Mouse (Mus musculus) macrophage (primary cell): ENCODE measurements around the gene Spats2. TPM values are rescaled to one million over a fixed set of nuclear protein-coding genes. Genes with fewer than 3 reads are reported as not detected.
"Not testable (repeated sequence)": the region's sequence is repeated elsewhere in the genome, so short reads cannot be mapped to it uniquely, and the experiment has no call there.

Experiments
- H3K27ac ChIP-seq: fragments of 350-480 bp; formaldehyde crosslinking; 2 replicates; pipeline ENCODE4 v1.9.0; 2021
- H3K36me3 ChIP-seq: fragments of 350-480 bp; formaldehyde crosslinking; 2 replicates; pipeline ENCODE4 v1.9.0; 2021; ENCODE audit errors: inconsistent target
- H3K4me3 ChIP-seq: fragments of 350-480 bp; formaldehyde crosslinking; 2 replicates; pipeline ENCODE4 v1.9.0; 2021; ENCODE audit errors: inconsistent target
- H3K79me2 ChIP-seq: fragments of 350-480 bp; formaldehyde crosslinking; 2 replicates; pipeline ENCODE4 v1.9.0; 2021; ENCODE audit errors: inconsistent target
- WGBS: methylation state at CpG from one replicate; pipeline ENCODE4 v1.1.7; 2026; ENCODE audit warnings: inconsistent platforms; ENCODE audit not compliant: missing documents; 5-methylcytosine and 5-hydroxymethylcytosine counted together
- polyA plus RNA-seq: library from polyadenylated mRNA; stranded (reverse); fragments of 250-400 nt; gene quantifications from 3 replicates; pipeline ENCODE4 v1.2.4, GENCODE M21; 2018; ENCODE audit warnings: inconsistent platforms

Gene Spats2
- polyA plus RNA-seq, 1 experiment from 2014 or later = 3.2 TPM

DNA sequence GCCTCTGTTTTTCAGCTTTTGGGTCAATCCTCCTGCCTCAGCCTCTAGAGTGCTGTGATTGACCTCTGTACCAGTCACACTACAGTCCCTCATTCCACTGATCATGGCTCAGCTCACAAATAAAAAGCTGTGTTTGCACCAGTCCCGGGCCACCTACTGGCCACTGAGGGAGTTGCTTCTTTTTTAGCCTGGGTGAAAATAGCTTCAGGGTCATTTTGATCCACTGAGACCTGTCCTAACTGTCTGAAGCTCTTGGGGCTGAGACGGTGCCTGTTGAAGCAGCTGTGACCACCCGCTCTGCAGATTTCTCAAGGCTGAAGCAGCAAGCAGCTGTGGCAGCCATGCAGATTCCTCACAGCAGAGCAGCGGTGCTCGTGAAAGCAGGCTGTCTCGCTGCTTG, 14.0 kb downstream of the Spats2 start:
- H3K36me3 ChIP-seq = no peaks in the 10 kb centered on the region
- no peak overlapping the region for H3K27ac ChIP-seq
- no peak overlapping the region for H3K4me3 ChIP-seq
- WGBS = 68% methylated on average over 6 of the region's 6 CpGs
- no peaks in the 10 kb centered on the region for H3K79me2 ChIP-seq

GRCm38 (mm10) chr15:99150516-99150915, 24.8 kb downstream of the Spats2 start:
- Histone ChIP-seq H3K36me3 (no peaks in the 10 kb centered on the region), H3K79me2 (no peaks in the 10 kb centered on the region), H3K4me3 (no peak overlapping the region), H3K27ac (no peak overlapping the region)
- WGBS = 100% methylated on average over 5 of the region's 7 CpGs

GRCm38 (mm10) chr15:99151324-99151723, 25.6 kb downstream of the Spats2 start:
- Histone ChIP-seq H3K4me3 (no peak overlapping the region), H3K79me2 (no peaks in the 10 kb centered on the region), H3K36me3 (no peaks in the 10 kb centered on the region), H3K27ac (no peak overlapping the region)
- 91% methylated on average over 8 of the region's 8 CpGs for WGBS

- no peak overlapping the region for H3K27ac ChIP-seq
- H3K79me2 ChIP-seq = no peaks in the 10 kb centered on the region
- no peaks in the 10 kb centered on the region for H3K36me3 ChIP-seq
- 81% methylated on average over 8 of the region's 8 CpGs for WGBS
- H3K4me3 ChIP-seq = no peak overlapping the region
Measured at GRCm38 (mm10) chr15:99153466-99153865, 27.8 kb downstream of the Spats2 start.

DNA sequence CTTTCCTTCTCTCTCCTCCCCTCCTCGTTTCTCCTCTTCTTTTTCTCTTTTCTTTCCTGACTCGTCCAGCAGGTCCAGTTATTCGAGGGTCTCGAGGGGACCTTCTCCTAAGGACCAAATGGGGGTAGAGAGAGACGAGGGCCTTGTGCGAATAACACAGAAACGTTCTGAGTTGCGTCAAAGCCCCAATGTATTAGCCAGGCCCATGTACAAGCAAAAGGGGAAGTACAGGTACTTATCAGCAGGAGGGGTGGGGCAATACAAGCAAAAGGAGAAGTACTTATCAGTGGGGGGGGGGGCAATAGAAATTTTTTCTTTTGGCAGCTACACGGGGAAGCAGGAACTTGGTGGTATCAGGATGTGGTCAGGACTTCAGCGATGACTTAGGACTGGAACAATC, 28.8 kb downstream of the Spats2 start:
- H3K36me3 ChIP-seq, H3K79me2 ChIP-seq, H3K27ac ChIP-seq, H3K4me3 ChIP-seq: not testable (repeated sequence)
- WGBS = 70% methylated on average over 9 of the region's 10 CpGs

DNA sequence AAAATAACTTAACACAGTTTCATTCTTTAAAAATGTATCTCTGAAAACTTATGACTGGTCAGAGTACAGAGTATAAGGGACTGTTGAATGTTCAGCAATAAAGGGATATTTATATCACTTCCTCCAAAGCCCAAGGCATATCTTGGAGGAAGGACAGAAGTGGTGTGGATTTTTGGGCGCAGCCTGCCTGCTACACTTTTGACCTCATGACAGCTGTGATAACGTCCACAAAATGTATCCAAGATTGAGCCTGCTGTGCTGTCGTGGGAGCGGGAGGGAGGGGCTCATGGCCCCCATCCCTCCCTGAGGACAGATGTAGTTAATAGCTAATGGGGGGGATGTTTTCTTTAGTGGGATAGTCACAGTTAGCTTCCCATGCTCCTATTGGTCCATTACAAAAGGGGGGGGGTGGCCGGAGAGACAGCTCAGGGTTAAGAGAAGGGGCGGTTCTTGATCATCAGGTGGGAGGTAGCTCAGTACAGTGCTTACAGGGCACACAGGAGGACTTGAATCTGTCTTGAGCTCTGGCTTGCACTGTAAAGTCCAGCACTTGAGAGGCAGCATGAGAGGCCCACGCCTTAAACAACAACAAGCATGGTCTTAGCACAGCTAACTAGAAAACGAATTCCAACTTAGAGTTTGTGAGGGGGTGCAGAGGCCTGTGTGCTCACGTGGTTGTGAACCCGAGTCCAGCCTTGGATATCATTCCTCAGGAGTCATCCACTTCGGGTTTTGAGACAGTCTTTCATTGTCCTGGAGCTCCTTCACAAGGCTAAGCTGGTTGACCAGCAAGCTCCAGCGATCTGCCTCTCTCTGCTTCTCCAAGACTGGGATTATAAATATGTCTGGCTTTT, 38.0 kb downstream of the Spats2 start:
- Histone ChIP-seq H3K36me3 (no peaks in the 10 kb centered on the region), H3K27ac (no peak overlapping the region), H3K4me3 (no peak overlapping the region), H3K79me2 (no peaks in the 10 kb centered on the region)
- WGBS = 92% methylated on average over 12 of the region's 12 CpGs

GRCm38 (mm10) chr15:99172131-99172530, 46.4 kb downstream of the Spats2 start:
- WGBS = 95% methylated on average over 6 of the region's 6 CpGs
- Histone ChIP-seq H3K79me2 (no peaks in the 10 kb centered on the region), H3K36me3 (no peaks in the 10 kb centered on the region), H3K27ac (no peak overlapping the region), H3K4me3 (no peak overlapping the region)

- no peak overlapping the region for H3K27ac ChIP-seq
- WGBS = 100% methylated on average over 1 of the region's 2 CpGs
- H3K79me2 ChIP-seq = no peaks in the 10 kb centered on the region
- no peaks in the 10 kb centered on the region for H3K36me3 ChIP-seq
- no peak overlapping the region for H3K4me3 ChIP-seq
Measured at GRCm38 (mm10) chr15:99179639-99180038, 53.9 kb downstream of the Spats2 start.

GRCm38 (mm10) chr15:99184217-99184914, 58.6 kb downstream of the Spats2 start:
- WGBS = 93% methylated on average over 9 of the region's 9 CpGs
- Histone ChIP-seq H3K27ac (no peak overlapping the region), H3K4me3 (no peak overlapping the region), H3K79me2 (no peaks in the 10 kb centered on the region), H3K36me3 (no peaks in the 10 kb centered on the region)

DNA sequence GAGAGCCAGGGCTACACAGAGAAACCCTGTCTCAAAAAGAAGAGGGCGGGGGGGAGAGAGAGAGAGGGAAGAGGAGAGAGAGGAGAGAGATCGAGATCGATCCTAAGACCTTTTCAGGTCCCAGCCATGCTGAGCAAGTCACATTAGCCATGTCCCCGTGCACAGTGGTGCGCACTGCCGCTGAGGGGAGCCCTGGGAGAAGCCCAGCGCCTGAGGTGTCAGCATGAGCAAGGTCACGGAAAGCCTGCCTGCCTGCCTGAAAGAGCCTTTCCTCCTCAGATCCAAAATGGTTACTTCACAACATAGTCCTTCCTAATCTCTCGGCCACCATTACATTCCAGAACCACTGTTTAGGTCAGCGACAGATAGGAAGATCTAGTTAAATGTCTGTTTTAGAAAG, 68.6 kb downstream of the Spats2 start:
- H3K27ac ChIP-seq = no peak overlapping the region
- H3K4me3 ChIP-seq = no peak overlapping the region
- H3K36me3 ChIP-seq = no peaks in the 10 kb centered on the region
- no peaks in the 10 kb centered on the region for H3K79me2 ChIP-seq
- WGBS = 91% methylated on average over 9 of the region's 10 CpGs

DNA sequence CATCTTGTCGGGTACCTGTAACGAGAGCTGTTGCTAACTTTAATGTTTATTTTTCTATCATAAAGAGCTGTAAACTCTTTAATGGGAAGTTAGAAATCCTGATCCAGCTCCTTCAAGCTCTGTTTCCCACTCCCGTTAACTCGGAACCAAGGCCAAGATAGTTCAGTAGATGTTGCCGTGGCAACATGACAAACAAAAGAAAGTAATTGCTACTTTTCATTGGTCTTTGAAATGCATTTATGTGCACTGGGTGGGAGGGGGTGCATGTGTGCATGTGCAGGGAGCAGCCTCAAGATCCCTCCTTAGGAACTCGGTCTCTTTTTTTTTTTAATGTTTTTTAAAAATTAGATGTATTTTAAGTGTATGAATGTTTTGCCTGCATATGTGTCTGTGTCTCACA, 69.3 kb downstream of the Spats2 start:
- no peaks in the 10 kb centered on the region for H3K36me3 ChIP-seq
- no peak overlapping the region for H3K27ac ChIP-seq
- no peaks in the 10 kb centered on the region for H3K79me2 ChIP-seq
- WGBS = 94% methylated on average over 6 of the region's 6 CpGs
- H3K4me3 ChIP-seq = no peak overlapping the region

DNA sequence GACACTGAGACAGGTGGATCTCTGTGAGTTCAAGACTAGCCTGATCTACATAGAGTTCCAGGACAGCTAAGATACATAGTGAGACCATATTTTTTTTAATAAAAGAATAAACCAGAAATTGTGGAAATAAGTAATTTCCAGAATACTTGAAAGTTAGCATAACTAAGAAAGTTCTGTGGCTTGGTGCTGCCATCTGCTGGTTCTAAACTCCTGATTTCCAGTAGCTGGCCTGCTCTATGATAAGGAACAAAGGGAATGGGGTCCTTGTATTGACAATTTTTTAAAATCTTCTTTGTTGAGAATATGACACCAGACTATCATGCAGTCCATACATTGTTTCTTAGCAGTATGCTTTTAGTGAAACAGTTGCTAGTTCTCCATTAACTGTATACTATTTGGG, 73.0 kb downstream of the Spats2 start:
- Histone ChIP-seq H3K36me3 (no peaks in the 10 kb centered on the region), H3K79me2 (no peaks in the 10 kb centered on the region), H3K27ac (no peak overlapping the region), H3K4me3 (no peak overlapping the region)

- no peaks in the 10 kb centered on the region for H3K36me3 ChIP-seq
Measured at GRCm38 (mm10) chr15:99205959-99206358, 80.2 kb downstream of the Spats2 start.

GRCm38 (mm10) chr15:99213183-99213582, 87.5 kb downstream of the Spats2 start:
- Histone ChIP-seq H3K36me3 (no peaks in the 10 kb centered on the region), H3K79me2 (no peaks in the 10 kb centered on the region), H3K27ac (no peak overlapping the region), H3K4me3 (no peak overlapping the region)
- 94% methylated on average over 9 of the region's 10 CpGs for WGBS

More at GRCm38 (mm10) chr15:99205959-99206358, 80.2 kb downstream of the Spats2 start:
- Histone ChIP-seq H3K27ac (no peak overlapping the region), H3K79me2 (no peaks in the 10 kb centered on the region), H3K4me3 (no peak overlapping the region)
- 94% methylated on average over 8 of the region's 8 CpGs for WGBS

GRCm38 (mm10) chr15:99214941-99215340, 89.2 kb downstream of the Spats2 start:
- 88% methylated on average over 2 of the region's 2 CpGs for WGBS
- no peak overlapping the region for H3K27ac ChIP-seq

More at GRCm38 (mm10) chr15:99214941-99215340, 89.2 kb downstream of the Spats2 start:
- no peak overlapping the region for H3K4me3 ChIP-seq
- no peaks in the 10 kb centered on the region for H3K79me2 ChIP-seq
- H3K36me3 ChIP-seq = no peaks in the 10 kb centered on the region
